Mouse (Mus musculus) heart, adult 9 months (tissue): ENCODE results near the gene Usp18.

Source experiments
- DNase-seq, 2 experiments: peaks; one replicate each; pipeline ENCODE4 v3.0.0; 2022; ENCODE audit warnings: low spot score in 2 of 2

The Usp18 gene

DNA sequence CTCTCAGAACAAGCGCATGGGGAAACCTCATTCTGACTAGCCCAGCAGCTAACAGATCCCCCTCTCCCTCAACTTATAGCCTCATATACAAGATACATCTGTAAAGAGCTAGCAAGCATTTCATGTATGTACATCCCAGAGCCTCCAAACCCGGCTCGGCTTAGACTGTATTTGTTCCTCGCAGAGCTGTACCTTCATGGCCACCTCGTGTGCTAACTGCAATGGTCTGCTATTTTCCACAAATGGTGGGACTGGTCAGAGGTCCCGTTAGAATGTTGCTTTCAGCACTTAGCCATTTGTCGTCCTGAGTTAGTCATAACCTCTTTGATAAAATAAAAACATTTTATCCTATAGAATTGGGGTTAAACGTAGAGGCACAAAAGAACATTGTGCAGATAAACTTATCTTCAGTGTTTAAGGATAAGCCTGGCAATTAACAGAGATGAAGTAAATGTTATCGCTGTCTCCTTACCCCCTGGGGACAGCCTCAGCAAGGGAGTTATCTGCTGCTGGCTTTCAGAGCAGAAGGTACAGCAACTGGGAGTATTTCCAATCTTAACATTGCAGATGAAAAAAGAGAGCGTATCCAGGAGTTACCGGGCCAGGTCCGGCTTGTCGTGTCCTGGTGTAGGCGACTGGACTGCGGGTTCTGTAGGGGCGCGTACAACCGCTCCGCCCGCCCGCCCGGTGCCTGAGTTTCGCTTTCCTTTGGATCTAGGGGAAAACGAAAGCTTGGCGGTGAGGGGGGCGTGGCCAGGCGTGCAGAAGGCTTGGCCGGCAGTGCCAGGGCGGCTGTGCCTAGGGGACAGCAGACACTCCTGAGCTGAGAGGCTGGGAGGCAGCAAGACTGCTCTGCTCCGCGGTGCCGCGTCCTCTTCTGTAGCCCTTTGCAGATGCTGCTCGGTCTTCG, at the start of gene Usp18:
Gene Usp18, plus strand, starts transcription at position 780 of the 910 bp plus-strand sequence.
- DNase-seq, result peak; percentile 93 to 94

DNA sequence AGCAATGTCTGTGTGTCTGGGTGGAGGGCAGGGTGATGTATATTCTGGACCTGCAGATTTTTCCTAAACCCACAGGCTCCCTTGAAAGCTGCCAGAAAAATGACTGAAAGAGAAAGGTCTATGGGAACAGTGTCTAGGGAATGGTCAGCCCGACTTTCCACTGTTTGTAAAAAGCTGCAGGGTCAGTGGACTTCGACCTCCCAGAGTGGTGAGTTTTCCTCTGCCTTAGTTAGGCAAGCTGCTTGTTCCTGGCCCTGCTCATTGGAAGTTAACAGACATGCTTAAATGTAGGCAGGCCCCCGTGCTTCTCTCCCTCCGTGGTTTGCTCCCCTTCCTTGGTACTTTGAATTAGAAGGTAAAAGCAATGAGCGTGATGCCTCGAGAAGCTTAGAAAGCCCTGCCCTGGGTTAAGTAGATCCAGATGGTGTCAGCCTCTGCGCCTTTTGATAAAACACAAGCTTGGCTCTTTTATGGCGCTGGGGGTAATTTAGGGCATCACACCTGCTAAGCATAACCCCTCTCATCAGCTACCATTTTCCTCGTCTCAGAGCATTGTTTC, 47.8 kb upstream of the Usp18 start:
- no peak for DNase-seq

DNA sequence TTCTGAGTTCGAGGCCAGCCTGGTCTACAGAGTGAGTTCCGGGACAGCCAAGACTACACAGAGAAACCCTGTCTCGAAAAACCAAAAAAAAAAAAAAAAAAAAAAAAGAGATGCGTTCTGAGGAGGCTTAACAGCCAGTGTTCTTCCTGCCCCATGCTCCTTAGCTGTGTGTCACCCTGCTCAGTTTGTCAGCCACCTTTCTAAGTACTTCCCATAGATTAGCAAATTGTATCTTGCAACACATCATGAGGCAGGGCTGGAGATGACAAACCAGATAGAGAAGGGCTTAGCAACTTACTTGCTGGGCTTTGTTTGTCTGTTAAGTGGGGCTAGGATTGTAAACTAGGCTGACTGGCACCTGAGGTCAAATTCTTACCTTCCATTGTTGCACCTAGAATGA, 45.2 kb upstream of the Usp18 start:
- no peak for DNase-seq

DNA sequence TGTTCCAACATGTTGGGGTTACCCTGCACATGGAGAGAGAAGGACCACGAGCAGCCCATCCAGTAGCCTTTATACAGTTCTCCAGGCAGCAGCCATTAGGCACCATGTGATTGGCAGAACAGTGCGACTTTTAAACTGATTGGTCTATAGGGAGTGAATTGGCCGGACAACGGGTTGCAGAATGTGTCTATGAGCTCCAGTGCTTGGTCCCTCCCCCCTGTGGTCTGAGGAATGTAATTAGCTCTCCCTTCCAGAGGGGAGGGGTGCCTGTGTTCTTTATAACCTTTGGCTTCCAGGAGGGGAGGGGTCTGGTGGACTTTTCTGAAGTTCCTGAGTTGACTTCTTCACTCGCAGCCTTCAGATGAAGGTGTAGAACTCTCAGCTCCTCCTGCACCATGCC, 43.7 kb upstream of the Usp18 start:
- DNase-seq, result no peak

DNA sequence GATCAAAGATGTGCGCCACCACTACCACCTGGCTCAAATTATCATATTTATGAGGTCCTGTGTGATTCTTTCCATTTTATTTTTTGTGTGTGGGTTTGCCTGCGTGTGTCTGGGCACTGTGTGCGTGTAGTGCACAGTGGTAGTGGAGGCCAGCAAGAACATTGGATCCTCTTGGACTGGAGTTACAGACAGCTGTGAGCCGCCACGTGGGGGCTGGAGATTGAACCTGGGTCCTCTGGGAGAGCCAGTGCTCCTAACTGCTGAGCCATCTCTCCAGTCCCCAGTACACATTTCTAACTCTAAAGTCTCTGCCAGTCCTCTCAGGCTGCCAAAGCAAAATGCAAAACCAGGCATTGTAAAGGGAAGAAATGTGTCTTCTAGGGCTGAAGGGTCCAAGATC, 39.2 kb upstream of the Usp18 start:
- no peak for DNase-seq

DNA sequence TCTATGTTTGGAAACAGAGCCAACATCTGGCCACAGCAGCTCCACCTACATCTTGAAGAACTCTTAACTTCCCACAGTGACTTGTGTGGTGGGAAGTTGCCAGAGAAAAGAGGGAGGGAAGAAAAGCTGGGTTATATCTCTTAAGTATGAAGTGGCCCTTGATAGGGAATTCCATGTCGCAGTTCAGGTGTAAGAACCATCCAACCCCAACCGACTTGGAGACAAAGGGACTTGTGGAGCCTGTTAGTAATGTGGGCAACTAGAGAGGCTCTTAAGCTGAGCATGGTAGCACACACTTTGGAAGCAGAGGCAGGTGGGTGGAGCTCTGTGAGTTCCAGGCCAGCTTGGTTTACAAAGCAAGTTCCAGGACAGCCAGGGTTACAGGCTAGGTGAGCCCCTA, 36.1 kb upstream of the Usp18 start:
- no peak for DNase-seq

DNA sequence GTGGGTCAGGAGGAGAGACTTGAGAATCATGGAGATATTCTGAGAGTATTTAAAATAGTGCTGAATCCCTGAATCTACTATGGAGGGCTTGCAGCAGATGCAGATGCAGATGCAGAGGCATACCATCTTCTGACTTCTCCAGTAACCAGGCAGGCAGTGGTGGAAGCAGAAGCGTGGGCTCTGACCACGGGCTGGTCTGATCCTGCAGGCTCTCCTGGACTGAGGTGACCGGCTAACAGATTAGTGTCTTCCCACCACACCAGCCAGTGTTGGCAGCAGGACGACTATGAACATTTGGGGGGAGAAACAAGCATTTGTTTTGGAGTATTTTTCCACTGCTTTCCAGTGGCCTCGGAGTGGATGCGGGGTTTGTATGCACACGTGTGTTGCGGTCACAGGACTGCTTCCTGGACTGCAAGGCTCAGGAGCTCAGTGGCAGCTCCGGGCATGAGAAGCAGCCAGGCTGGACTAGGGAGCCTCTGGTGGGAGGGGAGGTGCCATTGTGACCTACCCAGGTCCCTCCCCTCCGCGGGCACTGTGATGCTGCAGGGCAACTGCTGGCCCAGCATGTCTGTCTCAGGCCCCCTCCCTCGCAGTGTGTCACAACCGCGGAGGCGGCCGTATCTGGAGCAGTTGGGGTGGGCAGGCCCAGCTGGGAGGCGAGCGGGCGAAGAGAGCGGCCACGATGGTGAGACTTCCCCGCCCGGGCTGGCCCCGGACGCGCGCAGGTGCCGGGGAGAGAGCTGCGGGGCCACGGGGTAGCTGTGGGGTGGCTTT, 35.4 kb upstream of the Usp18 start, which contains the start of gene Tuba8:
Gene Tuba8, plus strand, starts transcription at position 548 of the 777 bp plus-strand sequence.
- DNase-seq, result peak; percentile 74 to 79

DNA sequence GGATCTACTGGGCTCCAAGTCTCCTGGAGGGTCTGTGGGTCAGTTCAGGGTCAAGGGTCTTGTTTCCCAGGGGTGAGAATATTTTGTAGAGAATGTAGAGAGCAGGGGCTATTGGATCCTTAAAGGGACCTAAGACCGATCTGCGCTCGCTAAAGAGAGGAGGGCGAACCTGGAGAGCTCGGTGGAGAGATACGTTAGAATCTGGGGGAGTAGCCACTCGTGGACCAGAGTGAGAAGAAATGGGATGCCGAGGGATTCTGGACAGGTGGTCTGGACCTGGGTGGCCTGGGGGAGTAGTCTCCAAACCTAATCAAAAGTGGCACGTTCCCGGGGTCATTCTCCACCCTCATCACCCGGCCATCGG, 34.8 kb upstream of the Usp18 start:
- DNase-seq, result no peak

DNA sequence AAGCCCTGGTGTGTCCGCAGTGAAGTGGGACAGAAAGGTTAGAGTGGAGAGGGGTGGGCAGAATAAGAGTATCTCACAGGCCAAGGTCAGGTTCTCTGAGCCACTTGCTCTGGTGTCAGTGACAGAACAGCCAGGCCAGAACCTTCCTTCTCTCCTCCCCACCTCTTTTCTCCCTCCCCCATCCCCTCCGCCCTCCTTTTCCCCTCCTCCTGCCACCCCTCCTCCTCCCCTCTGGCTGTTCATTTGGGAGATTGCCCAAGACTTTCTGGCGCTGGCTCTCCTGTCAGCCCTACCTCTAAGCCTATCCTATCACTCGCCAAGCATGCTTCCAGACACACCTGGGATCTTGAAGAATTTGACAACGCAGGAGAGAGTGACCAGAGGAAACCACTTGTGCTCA, 34.0 kb upstream of the Usp18 start:
- peak; percentile 33 to 56 for DNase-seq

DNA sequence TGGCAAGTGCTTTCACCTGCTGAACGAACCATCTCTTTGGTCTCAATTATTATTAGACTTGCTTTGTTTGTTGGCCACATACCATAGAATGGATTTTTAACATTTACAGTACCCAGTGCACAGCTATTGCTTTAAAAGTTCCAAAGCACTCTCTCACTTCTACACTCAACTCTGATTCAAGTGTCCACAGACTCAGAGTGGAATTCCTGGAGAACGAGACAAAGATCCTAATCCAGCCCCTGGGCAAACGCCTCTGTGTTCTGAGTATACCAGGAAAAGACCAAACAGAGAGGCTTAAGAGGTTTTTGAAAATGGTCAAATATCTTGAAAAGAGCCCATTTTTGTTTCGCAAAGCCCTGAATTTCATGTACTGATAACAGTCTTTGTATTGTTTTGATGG, 32.7 kb upstream of the Usp18 start:
- no peak for DNase-seq

DNA sequence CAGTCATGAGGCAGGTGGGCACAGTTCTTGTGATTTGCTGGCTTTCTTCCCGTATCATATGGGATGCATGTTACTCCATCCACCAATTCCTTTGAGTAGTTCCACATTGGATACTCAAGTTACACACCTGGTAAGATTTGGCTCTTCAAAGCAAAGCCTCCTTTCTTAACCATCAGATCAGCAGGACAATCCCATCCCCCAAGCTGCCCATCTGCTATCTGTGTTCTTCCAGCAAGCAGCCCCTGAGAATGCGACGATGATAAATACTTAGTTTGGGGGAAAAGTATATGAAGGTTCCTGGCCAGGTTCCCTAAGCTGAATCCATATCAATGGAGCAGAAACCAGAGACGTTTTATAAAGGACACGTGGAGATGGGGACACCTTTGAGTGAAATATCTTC, 31.5 kb upstream of the Usp18 start:
- no peak for DNase-seq

DNA sequence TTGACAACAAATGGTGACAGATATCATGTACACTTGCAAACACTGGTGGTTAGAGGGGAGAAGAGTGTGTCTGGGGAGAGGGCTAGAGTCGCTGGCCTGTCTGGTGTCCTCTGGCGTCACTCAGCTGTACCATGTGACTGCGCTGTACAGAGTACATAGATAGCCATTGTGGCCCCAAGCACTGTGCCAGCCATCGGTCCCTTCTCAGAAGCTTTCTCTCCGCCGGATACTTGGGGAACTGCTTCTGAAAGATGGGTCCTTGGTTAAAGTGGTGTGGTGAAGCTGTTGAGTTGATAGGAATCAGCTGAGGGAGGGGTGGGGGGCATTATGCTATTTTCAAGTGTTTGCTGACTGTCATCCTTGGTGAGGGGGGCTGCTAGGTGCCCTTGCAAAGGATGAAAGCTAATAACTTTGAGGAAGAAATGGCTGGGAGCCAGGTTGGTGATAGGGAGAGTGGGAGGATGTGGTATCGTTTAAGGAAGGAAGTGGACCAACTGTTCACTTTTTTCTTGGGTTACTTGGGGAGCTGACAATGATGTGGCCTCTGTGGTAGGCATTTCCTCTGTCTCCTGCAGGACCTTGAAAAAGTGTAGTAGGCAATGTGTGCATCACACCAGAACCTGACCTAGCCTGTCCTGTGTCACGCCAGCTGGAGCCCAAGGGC, 30.9 kb upstream of the Usp18 start:
- DNase-seq, result no peak

DNA sequence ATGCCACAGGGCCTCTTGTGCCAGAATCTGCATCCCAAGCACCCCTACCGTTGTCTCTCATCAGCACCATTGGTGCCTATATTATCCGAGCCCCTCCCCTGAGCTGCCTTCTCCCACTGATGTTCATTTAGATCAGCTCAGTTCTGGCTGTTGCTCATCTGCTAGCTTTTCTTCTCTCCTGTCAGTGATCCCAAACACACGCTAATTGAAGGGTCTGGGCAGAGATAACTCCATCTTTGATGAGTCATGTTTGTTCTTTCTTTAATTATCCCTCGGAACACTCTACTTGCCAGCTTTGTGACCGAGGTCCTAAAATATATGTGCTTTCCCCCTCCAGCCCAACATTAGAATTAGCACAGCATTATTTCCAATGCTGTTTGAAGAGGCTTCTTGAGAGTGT, 30.4 kb upstream of the Usp18 start:
- DNase-seq, result no peak

DNA sequence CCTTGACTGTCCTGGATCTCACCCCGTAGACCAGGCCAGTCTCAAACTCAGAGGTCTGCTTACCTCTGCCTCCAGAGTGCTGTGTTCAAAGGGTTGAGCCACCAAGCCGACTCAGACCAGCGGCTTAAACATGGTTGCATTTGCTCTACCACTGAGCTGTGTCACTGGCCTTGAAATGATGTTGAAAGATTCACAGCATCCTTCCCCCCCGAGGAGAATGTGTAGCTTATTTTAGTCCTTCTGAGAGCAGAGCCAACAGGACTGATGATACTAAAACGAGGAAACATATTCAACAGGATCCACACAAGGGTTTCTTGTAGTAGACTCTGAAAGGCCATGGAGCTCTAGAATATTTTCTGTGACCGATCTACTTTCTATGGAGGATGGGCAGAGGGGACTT, 29.8 kb upstream of the Usp18 start:
- DNase-seq, result no peak

DNA sequence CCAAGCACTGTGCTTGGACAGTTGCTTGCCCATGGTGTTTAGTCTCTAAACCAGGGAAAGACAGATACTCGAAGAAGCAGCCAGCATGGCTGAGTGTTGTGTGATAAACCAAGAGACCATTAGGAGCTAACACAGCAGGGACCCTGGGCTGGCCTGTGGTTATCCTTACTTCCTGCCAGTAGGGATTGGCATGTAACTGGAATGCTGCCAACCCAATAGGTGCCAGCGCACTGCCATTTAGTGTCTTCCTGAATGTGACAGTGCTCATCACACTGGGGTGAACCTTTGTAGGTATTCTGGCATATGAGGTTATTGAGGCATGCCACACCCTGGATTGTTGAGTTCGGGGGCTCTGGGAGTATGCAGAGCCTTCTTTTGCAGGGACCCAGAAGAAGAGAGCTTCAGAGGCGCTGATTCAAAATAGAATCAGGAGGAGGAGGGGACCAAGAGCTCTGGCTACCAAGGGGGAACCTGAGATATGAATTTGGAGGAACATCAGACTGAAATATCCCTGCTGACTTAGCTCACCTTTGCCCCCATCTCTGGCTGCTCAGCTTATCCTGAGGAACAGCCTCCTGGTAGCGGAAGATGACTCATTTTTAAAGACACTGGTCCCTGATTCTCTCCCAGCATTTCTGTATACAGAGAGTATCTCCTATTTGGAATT, 29.0 kb upstream of the Usp18 start:
- DNase-seq, result peak in 1 of 2 experiments; percentile 25

DNA sequence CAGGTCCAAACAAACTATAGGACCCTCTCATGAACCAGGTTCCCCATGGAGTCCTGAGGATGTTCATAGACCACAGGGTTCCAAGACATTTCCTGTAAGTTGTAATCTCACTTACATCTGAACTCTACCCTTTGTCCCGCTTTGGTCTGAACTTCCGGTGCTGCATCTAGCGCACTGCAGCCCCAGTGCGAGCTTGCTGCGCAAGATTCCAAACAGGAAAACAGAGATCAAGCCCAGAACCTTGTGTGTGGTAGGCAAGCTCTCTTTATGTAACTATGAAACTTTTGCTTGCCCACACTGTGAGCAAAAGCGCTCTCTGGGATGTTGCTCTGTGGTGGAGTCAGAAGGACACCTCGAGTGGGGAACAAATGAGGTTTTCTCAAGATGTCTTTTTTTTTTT, 27.7 kb upstream of the Usp18 start:
- DNase-seq, result no peak

DNA sequence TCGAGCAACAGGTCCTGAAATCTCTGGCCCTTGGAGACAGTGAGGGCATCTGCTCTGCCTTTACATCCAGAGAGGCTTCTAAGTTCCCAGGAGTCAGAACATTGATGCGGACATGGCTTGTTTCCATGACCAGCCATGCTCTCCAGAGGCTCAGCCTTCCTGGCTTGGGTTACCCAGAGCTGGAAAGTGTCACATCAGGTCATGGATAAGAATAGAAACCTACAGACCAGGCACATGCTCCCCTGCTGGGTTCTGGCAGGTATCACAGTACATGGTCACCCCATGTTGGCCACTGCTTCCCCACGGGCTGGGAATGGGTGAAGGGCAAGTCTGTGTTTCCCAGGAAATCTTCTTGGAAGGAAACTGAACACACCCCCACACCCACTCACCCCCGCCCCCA, 26.3 kb upstream of the Usp18 start:
- DNase-seq, result peak; percentile 77

DNA sequence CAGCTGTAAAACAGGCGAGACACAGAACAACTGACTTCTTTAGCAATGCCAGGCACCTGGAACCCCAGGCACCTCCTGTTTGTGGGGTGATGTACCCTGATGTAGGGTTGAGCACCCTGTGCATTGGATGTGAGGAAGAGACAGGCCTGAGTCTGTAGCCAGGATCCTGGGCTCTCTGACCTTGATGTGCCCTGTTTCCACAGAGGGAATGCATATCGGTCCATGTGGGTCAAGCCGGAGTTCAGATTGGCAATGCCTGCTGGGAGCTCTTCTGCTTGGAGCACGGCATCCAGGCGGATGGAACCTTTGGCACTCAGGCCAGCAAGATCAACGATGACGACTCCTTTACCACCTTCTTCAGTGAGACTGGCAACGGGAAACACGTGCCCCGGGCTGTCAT, 25.5 kb upstream of the Usp18 start:
- peak in 1 of 2 experiments; percentile 45 for DNase-seq

DNA sequence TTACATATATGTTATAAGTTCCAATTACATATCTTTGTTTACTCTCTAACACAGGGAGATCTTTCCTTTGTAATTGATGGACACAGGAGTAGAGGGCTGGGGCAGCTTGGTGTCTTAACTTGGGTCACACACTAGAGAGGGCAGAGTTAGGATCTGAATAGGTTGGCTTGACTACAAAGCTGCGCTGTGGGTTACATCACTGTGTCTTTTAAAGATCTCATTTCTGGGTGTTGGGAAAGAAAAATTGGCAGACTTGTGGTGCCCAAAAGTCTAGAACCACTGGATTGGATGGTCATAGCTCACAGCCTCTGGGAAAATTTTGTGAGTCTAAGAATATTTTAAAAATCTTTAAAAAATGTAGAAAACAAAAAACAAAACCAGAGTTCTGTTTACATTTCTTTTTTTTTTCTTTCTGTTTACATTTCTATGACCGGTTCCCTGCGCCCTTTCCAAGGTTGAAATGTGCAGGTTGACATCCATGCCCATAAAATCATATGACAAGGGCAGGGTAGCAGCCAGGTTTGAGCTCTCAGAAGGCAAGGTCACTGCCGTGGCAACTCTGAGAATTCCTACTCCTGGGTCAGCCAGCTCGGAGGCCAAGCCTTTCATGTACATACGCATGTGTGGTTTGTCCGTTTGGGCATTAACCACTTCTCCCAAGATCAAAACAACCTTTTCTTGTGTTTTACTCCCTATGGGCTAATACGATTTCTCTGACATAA, 23.7 kb upstream of the Usp18 start:
- DNase-seq, result no peak

DNA sequence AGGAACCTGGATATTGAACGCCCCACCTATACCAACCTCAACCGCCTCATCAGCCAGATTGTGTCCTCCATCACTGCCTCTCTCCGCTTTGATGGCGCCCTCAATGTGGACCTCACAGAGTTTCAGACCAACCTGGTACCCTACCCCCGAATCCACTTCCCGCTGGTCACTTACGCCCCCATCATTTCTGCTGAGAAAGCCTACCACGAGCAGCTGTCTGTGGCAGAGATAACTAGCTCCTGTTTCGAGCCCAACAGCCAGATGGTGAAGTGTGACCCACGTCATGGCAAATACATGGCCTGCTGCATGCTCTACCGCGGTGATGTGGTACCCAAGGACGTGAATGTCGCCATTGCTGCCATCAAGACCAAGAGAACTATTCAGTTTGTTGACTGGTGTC, 22.7 kb upstream of the Usp18 start:
- no peak for DNase-seq

DNA sequence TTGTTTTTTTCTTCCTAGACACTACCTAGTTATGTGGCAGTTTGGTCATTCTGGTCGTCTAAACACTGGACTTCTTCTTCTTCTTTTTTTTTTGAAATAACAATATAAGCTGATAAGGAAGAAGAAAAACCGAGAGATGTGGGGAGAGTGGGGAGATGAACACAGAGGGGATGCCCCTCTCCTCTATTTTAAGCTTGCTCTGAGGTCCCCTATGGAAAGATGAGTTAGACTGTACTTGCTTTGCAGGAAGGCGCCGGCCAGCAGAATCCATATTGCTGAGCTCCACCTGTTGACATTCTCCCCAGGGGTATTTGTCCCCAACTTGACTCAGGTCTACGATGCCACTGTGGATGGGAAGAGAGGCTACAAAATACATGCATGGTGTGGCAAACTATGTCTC, 21.6 kb upstream of the Usp18 start:
- DNase-seq, result no peak
